Mouse (Mus musculus): ENCODE data around the gene Spib. TPM values are rescaled to one million over a fixed set of nuclear protein-coding genes. Genes with fewer than 3 reads are reported as not detected.

The Spib gene
- polyA plus RNA-seq, 1 experiment from 2014 or later, result not detected

- 48% methylated on average over 3 of the region's 3 CpGs for WGBS (ENCODE audit: insufficient replicate concordance)
- Histone ChIP-seq H3K9ac (ENCODE audit: low read depth, low read length) (peak overlapping the region; percentile 65), H3K4me2 (peak overlapping the region; percentile 59), H3K27ac (ENCODE audit: low read depth, low read length) (peak overlapping the region; percentile 70), H3K27me3 (ENCODE audit: control insufficient read depth, insufficient read depth, low read length) (no peaks in the 10 kb centered on the region), H3K36me3 (ENCODE audit: control insufficient read depth, insufficient read depth, low read length) (no peaks in the 10 kb centered on the region), H3K9me3 (replicated peaks; ENCODE audit: control insufficient read depth, low read length) (no peaks in the 10 kb centered on the region), H3K4me1 (ENCODE audit: control insufficient read depth, insufficient read depth, low read length) (peaks cover 6% of the 10 kb centered on the region; the same call in 1 of the 2 replicates), H3K4me3 (ENCODE audit: low read depth, low read length) (peak overlapping the region; percentile 25)
- ATAC-seq (replicated peaks; ENCODE audit: insufficient number of reproducible peaks, low FRiP score, low TSS enrichment), result peak; percentile 64
Observed at GRCm38 (mm10) chr7:44482836-44483435, 48.9 kb downstream of the Spib start.

Small RNAs within 50 kb of the gene (microRNA-seq; reads per million reads assigned to microRNA genes)
- gene Mir7053 (ENCODE audit: borderline number of aligned reads), result 0.61 reads per million

Other genes with a start within 250 kb of the Spib start
- gene Clec11a, start 225.2 kb downstream of the Spib start, polyA plus RNA-seq (2014; fragmentation: Nextera tagmentation; extraction: Ambion mirVana), result 0.65 and 0.84 TPM in 2 replicates
- gene Shank1, start 221.8 kb downstream of the Spib start, polyA plus RNA-seq (2014; fragmentation: Nextera tagmentation; extraction: Ambion mirVana), result 1.1 and 1.3 TPM in 2 replicates
- 0.32 and 0.59 TPM in 2 replicates for gene Syt3, start 148.0 kb downstream of the Spib start, polyA plus RNA-seq (2014; fragmentation: Nextera tagmentation; extraction: Ambion mirVana)
- gene 1700008O03Rik, start 146.3 kb downstream of the Spib start, polyA plus RNA-seq (2014; fragmentation: Nextera tagmentation; extraction: Ambion mirVana), result 0.65 and 1.0 TPM in 2 replicates
- 2.4 and 3.5 TPM in 2 replicates for gene Lrrc4b, start 103.1 kb downstream of the Spib start, polyA plus RNA-seq (2014; fragmentation: Nextera tagmentation; extraction: Ambion mirVana)
- gene Aspdh, start 66.7 kb downstream of the Spib start, polyA plus RNA-seq (2014; fragmentation: Nextera tagmentation; extraction: Ambion mirVana), result 1.3 and 1.5 TPM in 2 replicates
- gene Josd2, start 64.1 kb downstream of the Spib start, polyA plus RNA-seq (2014; fragmentation: Nextera tagmentation; extraction: Ambion mirVana), result 169 and 181 TPM in 2 replicates
- 75.1 and 87.1 TPM in 2 replicates for gene Emc10, start 35.5 kb downstream of the Spib start, polyA plus RNA-seq (2014; fragmentation: Nextera tagmentation; extraction: Ambion mirVana)
- gene Fam71e1, start 35.5 kb downstream of the Spib start, polyA plus RNA-seq (2014; fragmentation: Nextera tagmentation; extraction: Ambion mirVana), result 8.9 and 10.6 TPM in 2 replicates
- 0.37 and 0.47 TPM in 2 replicates for gene Mybpc2, start 7.4 kb downstream of the Spib start, polyA plus RNA-seq (2014; fragmentation: Nextera tagmentation; extraction: Ambion mirVana)
- gene Pold1, start 16.8 kb upstream of the Spib start, polyA plus RNA-seq (2014; fragmentation: Nextera tagmentation; extraction: Ambion mirVana), result 40.1 and 43.1 TPM in 2 replicates
- 48.5 and 53.4 TPM in 2 replicates for gene Nr1h2, start 21.9 kb upstream of the Spib start, polyA plus RNA-seq (2014; fragmentation: Nextera tagmentation; extraction: Ambion mirVana)
- gene Napsa, start 40.3 kb upstream of the Spib start, polyA plus RNA-seq (2014; fragmentation: Nextera tagmentation; extraction: Ambion mirVana), result 0.70 TPM in 1 of 2 replicates, not detected in the other
- 0.07 and 0.23 TPM in 2 replicates for gene Kcnc3, start 58.6 kb upstream of the Spib start, polyA plus RNA-seq (2014; fragmentation: Nextera tagmentation; extraction: Ambion mirVana)
- gene Myh14, start 138.8 kb upstream of the Spib start, polyA plus RNA-seq (2014; fragmentation: Nextera tagmentation; extraction: Ambion mirVana), result 0.31 and 0.56 TPM in 2 replicates
- gene Izumo2, start 176.7 kb upstream of the Spib start, polyA plus RNA-seq (2014; fragmentation: Nextera tagmentation; extraction: Ambion mirVana), result not detected in 2 replicates
- 30.6 and 34.1 TPM in 2 replicates for gene Vrk3, start 216.3 kb upstream of the Spib start, polyA plus RNA-seq (2014; fragmentation: Nextera tagmentation; extraction: Ambion mirVana)
- 0.58 and 1.2 TPM in 2 replicates for gene Zfp473, start 219.0 kb upstream of the Spib start, polyA plus RNA-seq (2014; fragmentation: Nextera tagmentation; extraction: Ambion mirVana)